Mouse (Mus musculus): ENCODE data around the gene Atp6v1b1.
A peak's percentile ranks its signal among the peaks of the same experiment; 100 is the strongest.

Gene Atp6v1b1

DNA sequence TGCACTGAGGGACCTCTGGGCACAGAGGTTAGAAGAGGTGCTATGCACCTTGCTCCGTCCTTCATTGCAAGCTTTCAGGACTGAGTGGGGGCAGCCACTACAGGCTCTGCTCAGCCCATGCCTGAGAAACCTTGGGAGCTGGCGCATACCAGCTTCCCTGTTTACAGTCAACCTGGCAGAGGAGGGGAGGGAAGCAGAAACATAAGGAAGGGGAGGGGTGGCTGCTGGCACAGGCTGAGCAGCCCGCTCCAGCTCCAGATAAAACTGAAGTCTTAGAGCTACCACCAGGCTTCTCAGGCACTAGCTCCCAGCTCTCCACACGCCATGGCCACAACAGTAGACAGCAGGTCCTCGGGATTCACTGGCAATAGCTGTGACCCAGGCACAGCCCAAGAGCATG, at the start of gene Atp6v1b1:
TSS of gene Atp6v1b1 (plus strand) at position 230 of the 400 bp plus-strand sequence.
- no peak for DNase-seq (ENCODE audit: low spot score)

DNA sequence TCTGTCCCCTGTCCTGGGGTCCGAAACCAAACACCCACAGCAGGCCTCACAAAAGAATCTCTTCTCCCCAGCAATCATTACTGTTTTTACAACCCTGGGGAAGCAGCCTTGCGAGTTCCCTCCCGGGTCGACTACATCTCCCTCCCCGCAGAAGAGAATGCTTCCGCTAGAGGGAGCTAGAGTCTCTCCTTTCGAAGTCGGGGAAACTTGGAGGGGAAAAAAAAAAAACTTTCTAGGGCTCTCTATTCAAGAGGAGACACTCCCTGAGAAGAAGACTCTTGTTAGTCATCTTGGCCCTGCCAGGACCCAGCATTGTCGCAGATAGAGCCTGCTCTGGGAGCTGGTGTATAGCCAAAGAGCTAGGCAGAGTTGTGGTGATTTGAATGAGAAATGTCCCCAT, 49.0 kb upstream of the Atp6v1b1 start:
- DNase-seq (ENCODE audit: low spot score), result peak; percentile 51

DNA sequence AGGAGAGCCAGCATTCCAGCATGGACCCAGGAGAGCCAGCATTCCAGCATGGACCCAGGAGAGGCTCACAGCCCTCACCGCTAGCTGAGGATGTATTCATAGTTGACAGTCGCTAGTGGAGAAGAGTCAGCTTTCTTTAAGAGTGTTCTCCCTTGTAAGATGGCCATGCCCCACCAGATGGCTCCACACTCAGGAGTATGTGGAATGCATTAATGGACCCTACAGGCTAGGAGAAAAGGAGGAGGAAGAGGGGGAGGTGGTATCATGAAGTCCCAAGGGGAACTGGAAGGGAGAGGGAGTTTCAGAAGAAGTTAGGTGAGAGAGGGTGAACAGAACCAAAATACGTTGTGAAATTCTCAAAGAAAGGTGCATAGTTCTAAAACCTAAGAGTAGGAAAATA, 47.1 kb upstream of the Atp6v1b1 start:
- DNase-seq (ENCODE audit: low spot score), result no peak

DNA sequence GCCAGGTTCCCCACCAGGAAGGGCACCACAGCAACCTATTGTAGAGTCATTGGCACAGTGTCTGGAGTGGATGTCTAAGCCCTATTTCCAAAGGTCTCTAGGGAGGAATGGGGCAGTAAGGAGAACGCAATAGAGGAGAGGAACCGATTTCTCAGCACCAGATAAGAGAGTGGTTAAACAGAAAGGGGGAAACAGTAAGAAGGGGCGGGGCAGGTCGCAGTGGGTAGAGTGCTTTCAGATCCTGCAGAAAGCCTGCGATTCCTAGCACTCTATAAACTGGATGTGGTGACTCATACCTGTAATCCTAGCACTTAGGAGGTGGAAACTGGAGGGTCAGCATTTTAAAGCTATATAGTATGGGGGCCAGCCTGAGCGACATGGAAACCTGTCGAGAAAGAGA, 46.1 kb upstream of the Atp6v1b1 start:
- no peak for DNase-seq (ENCODE audit: low spot score)

DNA sequence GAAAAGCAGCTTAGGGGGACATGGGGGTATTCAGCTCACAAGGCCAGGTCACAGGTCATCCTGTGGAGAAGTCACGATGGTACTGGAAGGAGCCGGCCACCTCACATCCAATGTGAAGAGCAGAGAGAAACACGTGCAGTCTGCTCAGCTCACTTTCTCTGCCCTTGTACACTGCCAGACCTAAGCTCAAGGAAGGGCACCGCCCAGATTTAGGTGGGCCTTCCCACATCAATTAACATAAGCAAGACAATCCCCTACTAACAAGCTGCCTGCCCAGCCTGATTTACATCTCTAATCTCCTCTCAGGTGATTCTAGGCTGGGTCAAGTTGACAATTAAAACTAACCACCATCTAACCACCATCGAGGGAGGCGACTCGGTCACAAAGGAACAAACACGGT, 44.9 kb upstream of the Atp6v1b1 start:
- DNase-seq (ENCODE audit: low spot score), result no peak

DNA sequence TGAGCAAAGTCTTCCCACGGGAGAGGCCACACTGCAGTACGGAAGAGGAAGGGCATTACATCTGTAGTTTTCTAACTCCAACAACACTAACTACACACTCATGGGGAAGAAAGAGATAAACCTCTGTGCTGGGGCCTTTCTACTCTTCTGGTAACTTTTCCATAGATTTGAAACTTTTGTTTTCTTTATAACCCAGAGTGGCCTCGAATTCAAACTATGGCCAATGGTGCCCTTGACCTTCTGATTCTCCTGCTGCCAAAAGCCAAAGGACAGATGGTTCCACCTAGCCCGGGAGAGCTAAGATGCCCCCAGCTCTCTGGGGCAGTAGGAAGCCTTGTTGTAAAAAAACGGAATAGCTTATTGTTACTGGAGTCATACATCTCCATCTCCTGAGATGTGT, 42.8 kb upstream of the Atp6v1b1 start:
- DNase-seq (ENCODE audit: low spot score), result no peak

DNA sequence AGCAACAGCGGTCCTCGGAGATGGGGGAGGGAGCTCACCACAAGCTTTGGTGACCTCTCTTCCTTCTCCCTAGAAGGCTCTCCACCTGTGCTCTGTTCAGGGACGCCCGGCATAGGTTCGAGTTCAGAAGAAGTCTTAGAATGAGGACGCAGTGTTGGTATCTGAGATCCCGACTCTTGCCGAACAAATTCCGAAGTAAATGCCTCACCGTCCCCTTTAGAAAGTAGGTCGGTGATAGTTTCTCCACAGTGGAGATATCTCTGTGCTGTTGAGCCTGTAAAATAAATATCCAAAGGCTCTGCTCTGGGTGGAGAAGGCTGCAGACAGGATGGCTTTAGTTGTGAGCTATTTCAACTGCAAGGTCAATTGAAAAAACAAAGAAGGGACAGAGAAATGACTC, 41.8 kb upstream of the Atp6v1b1 start:
- no peak for DNase-seq (ENCODE audit: low spot score)

DNA sequence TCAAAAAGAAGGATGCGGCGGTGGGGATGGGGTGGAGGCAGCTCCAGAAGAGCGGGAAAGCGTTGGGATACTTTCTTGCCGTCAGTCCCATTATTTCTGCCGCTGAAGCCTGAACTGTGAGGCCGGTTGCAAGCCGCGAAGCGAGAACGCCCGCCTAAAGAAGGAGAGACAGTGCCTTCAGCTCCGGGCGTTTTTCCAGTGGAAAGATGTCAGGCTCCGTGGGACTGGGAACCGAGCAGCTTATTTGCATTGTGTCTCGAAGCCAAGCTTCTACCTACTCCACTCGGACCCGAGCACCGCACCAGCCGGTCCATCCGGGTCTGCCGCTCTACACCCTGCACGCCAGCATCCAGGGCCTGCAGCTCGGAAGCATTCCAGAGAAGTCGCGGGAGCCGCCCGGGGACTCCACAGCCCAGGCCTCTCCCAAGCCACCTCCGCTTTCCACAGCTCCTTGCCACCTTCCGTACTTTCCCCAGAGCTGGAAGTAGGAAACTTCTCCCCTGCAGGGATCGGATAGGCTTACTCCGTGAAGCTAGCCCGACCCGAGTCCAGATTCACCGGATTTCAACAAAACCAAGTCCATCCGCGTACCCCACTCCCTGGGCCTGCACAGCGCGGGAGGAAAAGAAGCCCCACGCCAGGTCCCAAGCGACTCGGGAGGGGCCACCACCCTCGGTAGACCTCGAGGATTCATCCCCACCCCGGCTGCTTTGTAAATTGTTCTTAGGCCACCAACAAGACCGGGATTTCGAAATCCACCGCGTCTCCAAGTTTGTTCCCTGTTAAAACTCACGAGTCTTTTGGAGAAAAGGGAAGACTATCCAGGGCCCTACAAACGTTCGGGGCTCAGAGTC, 40.4 kb upstream of the Atp6v1b1 start:
- DNase-seq (ENCODE audit: low spot score), result peak; percentile 31

DNA sequence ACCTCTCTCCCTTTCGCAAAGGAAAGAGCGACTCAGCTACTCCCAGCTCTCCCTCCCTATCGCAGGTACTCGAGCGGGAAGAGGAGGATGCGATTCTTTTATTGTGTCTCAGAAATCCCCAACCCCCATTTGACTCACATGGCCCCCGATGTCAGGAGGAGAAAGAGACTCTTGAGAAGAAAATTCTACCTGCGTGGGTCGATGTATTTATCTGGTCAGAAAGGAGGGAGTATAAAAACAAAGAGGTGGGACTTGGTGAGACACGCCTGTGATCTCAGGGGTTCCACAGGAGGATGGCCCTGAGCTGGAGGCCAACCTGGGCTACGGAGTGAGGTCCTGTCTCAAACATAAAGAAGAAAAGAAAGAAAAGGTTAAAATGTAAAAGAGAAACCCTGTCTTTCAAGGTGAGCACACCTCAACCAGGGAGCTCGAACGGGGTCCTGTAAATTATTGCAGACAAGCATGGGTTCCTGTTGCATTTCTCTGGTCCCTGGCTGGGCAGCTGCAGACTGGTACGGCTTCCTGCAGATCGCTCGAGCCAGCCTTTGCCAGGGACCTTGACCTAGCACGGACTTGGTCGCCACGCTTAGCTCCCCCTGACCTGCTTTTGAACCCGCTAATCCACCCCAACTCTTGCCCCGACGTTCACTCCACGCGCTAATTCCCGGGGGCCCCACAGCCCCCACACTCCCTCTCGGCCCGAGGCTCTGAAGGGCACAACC, 39.6 kb upstream of the Atp6v1b1 start:
- DNase-seq (ENCODE audit: low spot score), result no peak

DNA sequence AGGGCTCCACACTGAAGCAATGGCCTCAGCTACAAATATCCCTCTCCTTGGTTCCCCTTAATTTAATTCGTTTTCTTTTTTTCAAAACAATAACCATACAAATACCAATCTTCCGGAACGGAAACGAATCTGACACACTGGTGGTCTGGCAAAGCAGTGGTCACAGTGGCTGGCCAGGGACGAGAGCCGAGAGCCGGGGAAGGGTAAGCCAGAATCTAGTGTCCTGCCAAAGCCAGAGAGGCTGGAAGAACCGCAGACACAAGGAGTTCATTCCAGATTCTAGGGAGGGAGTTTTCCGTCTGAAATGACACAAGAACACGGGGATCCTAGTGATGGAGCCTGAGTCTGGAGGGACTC, 39.1 kb upstream of the Atp6v1b1 start:
- DNase-seq (ENCODE audit: low spot score), result no peak

DNA sequence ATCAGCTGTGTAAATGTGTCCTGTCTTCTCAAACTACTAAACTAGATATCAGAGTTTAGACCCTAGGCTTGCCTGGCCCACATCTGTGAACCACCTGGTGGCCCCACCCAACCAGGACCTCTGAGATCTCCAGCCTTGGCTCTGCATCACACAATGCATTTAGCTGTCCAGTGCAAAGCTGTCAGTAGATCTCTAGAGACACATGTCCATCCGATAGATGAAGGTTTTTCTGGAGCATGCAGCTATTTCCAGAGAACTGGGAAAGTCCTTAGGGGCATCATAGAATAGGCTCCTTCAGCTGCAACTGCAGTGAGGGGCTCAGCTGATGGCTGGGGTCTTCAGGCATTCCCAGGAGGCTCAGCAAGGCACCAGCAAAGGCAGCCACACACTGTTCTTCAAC, 38.5 kb upstream of the Atp6v1b1 start:
- no peak for DNase-seq (ENCODE audit: low spot score)

DNA sequence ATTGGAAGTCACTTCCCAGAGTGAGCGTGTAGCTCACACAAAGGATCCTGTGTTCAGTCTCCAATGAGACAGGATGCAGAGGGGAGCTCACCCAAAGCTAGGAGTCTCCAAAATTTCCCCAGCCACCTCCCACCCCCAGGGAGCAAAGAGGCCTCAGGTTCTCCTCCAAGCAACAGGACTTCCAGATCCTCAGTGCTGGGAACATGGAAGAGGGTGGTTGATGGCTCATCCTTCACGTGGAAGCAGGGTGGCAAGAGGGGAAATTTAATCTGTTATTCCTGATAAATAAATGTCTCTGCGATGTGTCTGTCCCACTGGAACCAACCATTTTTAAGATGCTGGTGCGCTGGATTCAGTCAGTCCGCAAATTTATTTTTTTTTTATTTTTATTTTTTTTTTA, 38.1 kb upstream of the Atp6v1b1 start:
- DNase-seq (ENCODE audit: low spot score), result no peak

DNA sequence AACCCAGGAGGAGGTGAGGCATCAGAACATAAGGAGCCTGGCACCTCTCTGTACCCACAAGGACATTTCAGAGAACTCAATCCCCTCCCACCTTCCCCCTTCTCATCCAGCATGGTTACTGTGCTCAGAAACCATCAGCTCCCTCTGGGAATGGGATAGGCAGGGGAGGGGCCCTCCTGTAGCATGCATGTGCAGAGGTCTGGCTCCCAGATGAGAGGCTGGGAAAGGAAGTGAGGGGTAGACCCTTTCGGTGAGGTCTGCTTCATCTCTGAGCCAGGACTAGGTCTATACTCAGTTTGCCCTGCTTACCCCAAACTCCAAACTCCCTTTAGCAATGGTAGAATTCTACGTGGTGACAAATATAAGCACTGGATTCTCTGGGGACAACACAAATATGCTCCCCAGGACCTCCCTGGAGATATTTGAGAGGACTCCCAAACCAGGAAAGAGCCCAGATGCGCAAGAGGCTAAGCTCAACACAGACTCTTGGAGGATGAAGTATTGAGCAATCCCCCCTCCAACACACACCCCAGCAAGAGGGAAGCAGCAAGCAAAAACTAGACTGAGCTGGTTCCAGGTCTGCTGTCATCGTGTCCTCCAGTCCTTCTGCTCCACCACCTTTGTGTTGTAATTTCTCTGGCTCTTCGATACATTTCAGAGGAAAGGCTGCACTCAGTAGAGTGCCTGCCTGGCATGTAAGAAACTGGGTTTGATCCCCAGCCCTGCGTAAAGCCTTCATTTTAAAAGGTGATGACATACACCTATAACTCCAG, 34.9 kb upstream of the Atp6v1b1 start:
- no peak for DNase-seq (ENCODE audit: low spot score)

DNA sequence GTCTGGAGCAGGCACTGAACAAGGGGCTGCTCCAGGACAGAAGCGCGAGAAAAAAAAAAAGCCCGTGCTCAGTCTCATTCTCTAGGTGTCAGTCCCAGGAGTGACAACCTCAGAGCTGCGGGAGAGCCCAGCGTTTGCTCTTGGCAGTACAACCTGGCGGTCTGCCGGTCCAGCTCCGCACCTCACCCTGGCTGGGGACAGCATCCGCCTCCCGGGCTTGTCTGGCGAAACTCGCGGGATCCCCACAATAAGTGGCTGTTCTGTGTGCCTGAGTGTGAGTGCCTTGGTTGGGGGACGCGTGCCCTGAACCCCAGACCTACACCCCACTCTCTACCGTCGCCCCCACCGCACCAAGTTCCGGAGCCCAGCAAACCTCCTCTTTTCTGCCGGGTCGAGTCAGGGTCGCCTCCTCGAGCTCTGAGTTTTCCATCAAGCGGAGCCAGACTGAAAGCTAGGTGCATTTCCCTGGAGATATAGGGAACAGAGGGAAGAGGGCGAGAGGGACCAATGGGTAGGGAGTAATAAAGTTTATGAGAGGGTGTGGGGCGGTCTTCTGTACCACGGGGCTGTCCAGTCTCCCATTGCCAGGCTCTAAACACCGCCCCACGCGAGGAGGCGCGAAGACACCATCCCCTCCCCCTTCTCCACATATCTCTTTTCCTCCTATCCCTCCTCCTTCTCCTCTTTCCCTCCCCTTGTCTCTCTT, 32.3 kb upstream of the Atp6v1b1 start:
- DNase-seq (ENCODE audit: low spot score), result no peak

DNA sequence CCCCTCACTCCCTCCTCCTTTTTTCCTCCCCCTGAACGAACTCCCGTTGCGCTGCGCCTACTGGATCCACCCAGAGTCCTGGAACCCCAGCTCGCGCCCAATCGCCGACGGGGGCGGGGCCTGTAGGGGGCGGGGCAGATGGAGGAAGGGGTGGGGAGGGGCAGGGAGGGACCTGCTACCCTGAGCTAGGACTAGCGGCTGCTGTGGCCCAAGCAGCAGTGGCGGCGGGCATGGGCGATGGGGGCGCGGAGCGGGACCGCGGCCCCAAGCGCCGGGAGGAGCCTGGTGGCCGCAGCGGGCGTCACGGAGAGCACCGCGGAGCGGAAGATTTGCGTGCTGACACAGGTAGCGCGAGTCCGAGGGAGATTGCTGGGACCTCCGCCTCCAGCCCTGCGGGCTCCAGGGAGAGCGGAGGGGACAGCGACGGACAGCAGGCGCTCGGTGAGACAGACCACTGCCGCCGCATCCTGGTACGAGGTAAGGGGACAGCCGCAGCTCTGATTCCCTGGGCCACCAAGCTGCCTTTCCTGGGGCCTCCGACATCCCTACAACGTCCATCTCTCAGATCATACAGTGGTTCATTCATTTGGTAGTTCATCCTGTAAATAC, 31.6 kb upstream of the Atp6v1b1 start, which contains the start of gene Vax2:
TSS of gene Vax2 (plus strand) at position 198 of the 609 bp plus-strand sequence.
- peak; percentile 86 for DNase-seq (ENCODE audit: low spot score)

DNA sequence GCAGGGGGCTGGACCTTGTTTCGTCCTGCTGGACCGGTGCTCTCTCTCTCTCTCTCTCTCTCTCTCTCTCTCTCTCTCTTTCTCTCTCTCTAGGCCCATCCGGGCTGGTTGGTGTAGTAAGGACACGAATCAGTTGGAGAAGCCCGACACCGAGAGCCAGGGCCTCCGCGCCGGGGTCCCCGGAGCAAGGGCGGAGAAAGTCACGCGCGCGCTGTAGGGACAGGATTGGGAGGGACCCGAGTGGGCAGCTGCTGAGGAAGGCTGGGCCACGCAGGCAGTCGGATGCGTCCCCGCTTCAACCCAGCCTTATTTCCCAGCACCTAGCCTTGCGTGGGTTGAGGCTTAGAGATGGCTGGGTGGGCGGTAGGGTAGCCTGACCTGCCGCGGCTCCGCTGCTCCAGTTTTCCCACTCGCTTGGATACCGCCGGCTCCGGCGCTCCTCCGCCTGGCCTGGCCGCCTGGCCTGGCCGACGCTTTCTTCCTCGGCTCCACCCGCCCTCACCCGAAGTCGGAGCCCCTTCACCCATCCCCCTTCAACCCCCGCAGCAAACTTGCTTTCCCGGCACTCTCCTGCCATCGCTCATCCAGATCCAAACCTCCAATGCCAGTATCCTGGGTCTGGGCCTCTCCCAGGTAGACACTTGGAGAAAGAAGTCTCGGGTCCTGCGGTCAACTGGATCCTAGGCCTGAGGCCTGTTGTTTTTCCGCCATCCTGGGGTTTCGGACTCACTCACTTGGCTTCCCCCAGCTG, 30.9 kb upstream of the Atp6v1b1 start:
- peak; percentile 31 for DNase-seq (ENCODE audit: low spot score)

DNA sequence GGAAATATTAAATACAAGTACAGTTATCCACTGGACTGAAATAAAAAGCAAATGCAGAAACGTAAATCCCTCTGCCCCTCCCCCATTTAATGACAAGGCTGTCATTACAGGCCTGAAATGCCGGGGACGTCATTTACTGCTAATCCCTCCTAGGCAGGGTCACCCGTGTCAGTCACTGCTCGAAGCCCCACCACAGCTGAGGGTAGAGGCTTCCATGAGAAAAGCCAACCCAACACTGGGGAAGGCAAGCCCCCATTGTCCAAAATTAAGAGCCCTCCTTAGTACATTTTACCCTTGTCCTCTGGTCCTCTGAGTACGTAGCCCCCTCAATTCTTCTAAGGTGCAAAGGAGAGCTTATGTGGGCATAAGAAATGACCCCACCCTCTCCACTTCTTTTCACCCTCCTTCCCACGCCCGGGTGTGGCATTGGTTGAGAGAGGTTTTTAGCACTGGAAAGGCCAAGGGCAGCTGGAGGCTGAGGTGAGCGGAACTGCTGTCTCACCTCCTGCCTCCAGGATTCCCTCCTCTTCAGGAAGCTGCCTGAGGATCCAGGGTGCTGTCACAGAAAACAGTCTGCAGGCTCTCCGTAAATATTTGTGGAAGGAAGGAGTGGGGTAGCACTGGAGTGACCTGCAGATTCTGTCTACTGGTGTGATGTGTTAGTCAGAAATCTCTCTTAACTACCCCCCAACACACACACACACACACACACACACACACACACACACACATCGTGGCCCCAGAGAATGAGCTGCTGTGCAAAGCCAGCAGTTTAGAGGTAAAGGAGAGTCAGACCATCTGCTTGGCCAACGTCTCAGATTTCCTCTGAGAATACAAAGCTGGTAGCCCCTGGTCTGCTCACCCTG, 29.3 kb upstream of the Atp6v1b1 start:
- DNase-seq (ENCODE audit: low spot score), result no peak

DNA sequence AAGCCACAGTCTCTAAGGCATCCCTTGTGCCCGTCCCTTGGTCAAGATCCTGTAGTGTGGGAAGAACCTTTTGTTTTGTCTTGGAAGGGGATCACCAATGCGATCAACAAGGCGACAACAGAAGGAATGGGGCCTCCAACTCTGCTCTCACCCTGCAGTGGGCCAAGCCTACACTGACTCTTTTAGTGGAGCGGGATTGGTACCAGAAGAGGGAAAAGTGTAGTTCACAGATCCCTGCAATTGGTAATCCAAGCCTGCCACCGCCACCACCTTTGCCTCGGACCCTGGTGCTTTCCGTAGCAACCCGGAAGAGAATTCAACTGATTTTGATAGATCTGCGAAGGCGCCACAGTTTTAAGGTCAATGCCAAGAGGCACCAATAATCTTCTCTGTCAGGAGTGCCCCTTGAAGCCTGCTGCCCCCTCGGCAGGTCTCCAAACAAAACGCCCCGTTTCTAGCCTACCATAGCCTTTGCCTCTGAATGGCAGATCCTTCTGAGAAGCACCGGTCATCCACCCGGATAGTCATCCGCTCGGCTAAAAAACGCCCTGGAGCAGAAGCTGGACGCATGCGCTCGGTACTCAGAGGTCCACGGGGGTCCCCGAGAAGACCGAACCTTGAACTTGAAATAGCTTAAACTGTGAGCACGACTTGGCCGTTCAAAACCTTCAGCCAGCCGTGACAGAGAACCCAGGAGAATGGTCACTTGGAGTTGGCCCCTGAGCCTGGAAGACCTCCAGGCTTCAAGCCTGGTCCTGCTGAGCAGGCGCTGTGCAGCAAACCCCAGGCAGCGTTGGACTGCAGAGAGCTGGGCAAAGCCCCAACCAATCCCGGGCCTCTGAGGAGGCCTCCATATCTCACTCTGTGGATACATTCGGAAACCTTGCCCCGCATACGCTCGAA, 28.3 kb upstream of the Atp6v1b1 start:
- DNase-seq (ENCODE audit: low spot score), result peak; percentile 66
